Mouse (Mus musculus): ENCODE results near the gene Taf12. TPM values are rescaled to one million over a fixed set of nuclear protein-coding genes. Genes with fewer than 3 reads are reported as not detected.

Gene Taf12
- polyA plus RNA-seq, 1 experiment from 2014 or later = 46.6 TPM

DNA sequence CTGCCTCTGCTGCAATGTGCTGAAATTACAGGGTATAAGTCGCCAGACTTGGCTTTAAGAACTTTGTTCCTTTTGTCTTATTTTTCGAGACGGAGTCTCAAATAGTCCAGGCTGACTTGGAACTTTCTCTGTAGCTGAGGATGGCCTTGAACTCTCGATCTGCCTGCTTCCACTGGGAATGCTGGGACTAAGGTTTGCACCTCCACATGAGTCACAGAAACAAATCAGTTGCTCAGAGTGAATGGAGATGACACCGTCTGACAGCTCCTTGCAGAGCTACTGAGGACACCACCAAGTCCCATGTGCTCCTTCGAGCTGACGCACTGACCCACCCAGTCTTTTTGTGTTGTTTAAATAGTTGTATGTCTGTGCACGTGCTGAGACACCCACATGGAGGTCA lies 21.0 kb upstream of the Taf12 start:
- H3K9me3 ChIP-seq (ENCODE audit: control insufficient read depth, low read length) = no peaks in the 10 kb centered on the region
- 90% methylated on average over 8 of the region's 8 CpGs for WGBS
- no peak overlapping the region for H3K4me3 ChIP-seq (ENCODE audit: low read length)
- no peak for ATAC-seq (ENCODE audit: low FRiP score, low TSS enrichment)
- no peak overlapping the region for H3K4me2 ChIP-seq (replicated peaks; ENCODE audit: low read depth, low read length)
- H3K27ac ChIP-seq (ENCODE audit: low read depth, low read length) = no peak overlapping the region
- no peaks in the 10 kb centered on the region for H3K4me1 ChIP-seq (ENCODE audit: control insufficient read depth, insufficient read depth, low read length)
- H3K27me3 ChIP-seq (ENCODE audit: control insufficient read depth, insufficient read depth, low read length) = no peaks in the 10 kb centered on the region
- H3K9ac ChIP-seq (ENCODE audit: low read depth, low read length) = no peak overlapping the region
- peaks cover 32% of the 10 kb centered on the region for H3K36me3 ChIP-seq (ENCODE audit: control insufficient read depth, insufficient read depth, low read length)

DNA sequence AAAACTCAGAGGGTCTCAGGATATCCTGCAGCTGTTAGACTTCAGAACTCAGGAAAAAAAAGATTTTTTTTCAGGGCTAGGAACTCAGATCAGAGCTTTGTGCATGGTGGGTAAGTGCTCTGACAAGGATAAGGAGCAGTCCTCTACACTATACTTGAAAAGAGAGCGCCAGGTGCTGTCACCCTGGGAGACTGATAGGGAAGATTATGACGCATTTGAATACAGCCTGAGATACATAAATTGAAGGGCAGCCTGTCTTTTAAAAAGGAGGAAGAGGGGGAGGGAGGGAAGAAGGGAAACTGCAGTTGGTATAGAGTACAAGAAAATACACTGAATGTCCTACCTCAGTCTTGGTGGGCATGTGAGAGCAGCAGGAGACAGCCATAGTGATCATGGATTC lies 20.6 kb upstream of the Taf12 start:
- H3K27ac ChIP-seq (ENCODE audit: low read depth, low read length) = 0 out of 2 replicates have a peak overlapping the region, but pooled peaks have one; percentile 7
- H3K36me3 ChIP-seq (ENCODE audit: control insufficient read depth, insufficient read depth, low read length) = peaks cover 28% of the 10 kb centered on the region
- no peak for ATAC-seq (ENCODE audit: low FRiP score, low TSS enrichment)
- 87% methylated on average over 2 of the region's 2 CpGs for WGBS
- H3K27me3 ChIP-seq (ENCODE audit: control insufficient read depth, insufficient read depth, low read length) = no peaks in the 10 kb centered on the region
- no peak overlapping the region for H3K4me3 ChIP-seq (ENCODE audit: low read length)
- H3K4me2 ChIP-seq (replicated peaks; ENCODE audit: low read depth, low read length) = no peak overlapping the region
- H3K4me1 ChIP-seq (ENCODE audit: control insufficient read depth, insufficient read depth, low read length) = no peaks in the 10 kb centered on the region
- no peaks in the 10 kb centered on the region for H3K9me3 ChIP-seq (ENCODE audit: control insufficient read depth, low read length)
- H3K9ac ChIP-seq (ENCODE audit: low read depth, low read length) = no peak overlapping the region

DNA sequence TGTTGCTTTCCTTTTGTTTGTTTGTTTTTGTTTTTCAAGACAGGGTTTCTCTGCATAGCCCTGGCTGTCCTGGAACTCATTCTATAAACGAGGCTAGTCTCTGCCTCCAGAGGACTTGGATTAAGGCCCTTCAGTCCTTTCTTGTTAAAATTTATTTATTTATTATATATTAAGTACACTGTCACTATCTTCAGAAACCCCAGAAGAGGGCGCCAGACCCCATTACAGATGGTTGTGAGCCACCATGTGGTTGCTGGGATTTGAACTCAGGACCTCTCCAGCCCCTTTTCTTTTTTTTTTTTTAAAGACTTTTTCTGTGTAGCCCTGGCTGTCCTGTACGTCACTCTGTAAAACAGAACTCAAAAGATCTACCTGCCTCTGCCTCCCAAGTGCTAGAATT lies 19.2 kb upstream of the Taf12 start:
- Histone ChIP-seq H3K27ac (ENCODE audit: low read depth, low read length) (no peak overlapping the region), H3K36me3 (ENCODE audit: control insufficient read depth, insufficient read depth, low read length) (peaks cover 18% of the 10 kb centered on the region), H3K9ac (ENCODE audit: low read depth, low read length) (no peak overlapping the region), H3K4me2 (replicated peaks; ENCODE audit: low read depth, low read length) (no peak overlapping the region), H3K27me3 (ENCODE audit: control insufficient read depth, insufficient read depth, low read length) (no peaks in the 10 kb centered on the region), H3K9me3 (ENCODE audit: control insufficient read depth, low read length) (no peaks in the 10 kb centered on the region), H3K4me1 (ENCODE audit: control insufficient read depth, insufficient read depth, low read length) (peaks cover 6% of the 10 kb centered on the region), H3K4me3 (ENCODE audit: low read length) (no peak overlapping the region)
- WGBS = 81% methylated on average over 3 of the region's 3 CpGs
- ATAC-seq (ENCODE audit: low FRiP score, low TSS enrichment) = no peak

DNA sequence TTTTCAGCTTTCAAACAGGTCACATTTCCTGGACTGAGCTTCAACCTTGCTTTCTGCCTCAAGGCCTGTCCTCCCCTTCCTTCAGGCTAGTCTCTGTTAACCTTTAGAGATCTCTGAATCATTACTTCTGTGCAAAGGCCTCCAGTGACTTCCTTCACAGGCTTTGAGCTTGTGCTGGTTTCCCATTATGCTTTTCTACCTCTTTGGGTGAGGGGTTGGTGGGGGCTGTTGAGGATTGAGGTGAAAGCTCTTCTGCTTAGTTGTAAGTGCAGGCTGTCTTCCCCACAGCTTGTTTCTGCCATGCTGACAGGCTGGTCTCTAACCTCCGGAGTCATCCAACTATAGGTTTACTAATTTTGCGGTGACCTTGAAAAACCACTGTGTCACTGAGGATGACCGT lies 17.8 kb upstream of the Taf12 start:
- no peak for ATAC-seq (ENCODE audit: low FRiP score, low TSS enrichment)
- WGBS = 95% methylated on average over 3 of the region's 3 CpGs
- Histone ChIP-seq H3K36me3 (ENCODE audit: control insufficient read depth, insufficient read depth, low read length) (peaks cover 4% of the 10 kb centered on the region; the same call in 1 of the 2 replicates), H3K9ac (ENCODE audit: low read depth, low read length) (no peak overlapping the region), H3K4me1 (ENCODE audit: control insufficient read depth, insufficient read depth, low read length) (peaks cover 7% of the 10 kb centered on the region), H3K4me2 (replicated peaks; ENCODE audit: low read depth, low read length) (no peak overlapping the region), H3K27ac (ENCODE audit: low read depth, low read length) (no peak overlapping the region), H3K9me3 (ENCODE audit: control insufficient read depth, low read length) (no peaks in the 10 kb centered on the region), H3K27me3 (ENCODE audit: control insufficient read depth, insufficient read depth, low read length) (no peaks in the 10 kb centered on the region), H3K4me3 (ENCODE audit: low read length) (no peak overlapping the region)

DNA sequence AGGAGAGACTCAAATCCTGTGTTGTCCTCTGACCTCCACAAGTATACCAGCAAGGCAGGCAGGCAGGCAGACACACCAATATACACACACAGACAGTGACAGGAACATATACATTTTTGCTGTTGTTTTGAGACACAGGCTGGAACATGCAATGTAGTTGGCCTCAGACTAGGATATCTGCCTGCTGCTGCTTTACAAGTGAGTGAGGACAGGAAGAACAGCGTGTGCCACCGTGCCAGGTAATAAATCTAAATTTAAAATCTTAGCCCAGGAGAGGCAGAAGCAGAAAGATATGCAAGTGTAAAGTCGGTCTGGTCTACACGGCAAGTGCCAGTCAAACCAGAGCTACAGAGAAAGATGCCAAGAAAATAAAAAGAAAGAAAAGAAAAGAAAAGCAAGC lies 14.9 kb upstream of the Taf12 start:
- Histone ChIP-seq H3K9me3 (ENCODE audit: control insufficient read depth, low read length) (no peaks in the 10 kb centered on the region), H3K27me3 (ENCODE audit: control insufficient read depth, insufficient read depth, low read length) (no peaks in the 10 kb centered on the region), H3K9ac (ENCODE audit: low read depth, low read length) (no peak overlapping the region), H3K36me3 (ENCODE audit: control insufficient read depth, insufficient read depth, low read length) (peaks cover 2% of the 10 kb centered on the region; the same call in 1 of the 2 replicates), H3K4me1 (ENCODE audit: control insufficient read depth, insufficient read depth, low read length) (peaks cover 10% of the 10 kb centered on the region), H3K4me2 (replicated peaks; ENCODE audit: low read depth, low read length) (peak overlapping the region; percentile 88), H3K4me3 (ENCODE audit: low read length) (no peak overlapping the region), H3K27ac (ENCODE audit: low read depth, low read length) (no peak overlapping the region)
- 65% methylated on average over 4 of the region's 4 CpGs for WGBS
- ATAC-seq (ENCODE audit: low FRiP score, low TSS enrichment) = no peak

DNA sequence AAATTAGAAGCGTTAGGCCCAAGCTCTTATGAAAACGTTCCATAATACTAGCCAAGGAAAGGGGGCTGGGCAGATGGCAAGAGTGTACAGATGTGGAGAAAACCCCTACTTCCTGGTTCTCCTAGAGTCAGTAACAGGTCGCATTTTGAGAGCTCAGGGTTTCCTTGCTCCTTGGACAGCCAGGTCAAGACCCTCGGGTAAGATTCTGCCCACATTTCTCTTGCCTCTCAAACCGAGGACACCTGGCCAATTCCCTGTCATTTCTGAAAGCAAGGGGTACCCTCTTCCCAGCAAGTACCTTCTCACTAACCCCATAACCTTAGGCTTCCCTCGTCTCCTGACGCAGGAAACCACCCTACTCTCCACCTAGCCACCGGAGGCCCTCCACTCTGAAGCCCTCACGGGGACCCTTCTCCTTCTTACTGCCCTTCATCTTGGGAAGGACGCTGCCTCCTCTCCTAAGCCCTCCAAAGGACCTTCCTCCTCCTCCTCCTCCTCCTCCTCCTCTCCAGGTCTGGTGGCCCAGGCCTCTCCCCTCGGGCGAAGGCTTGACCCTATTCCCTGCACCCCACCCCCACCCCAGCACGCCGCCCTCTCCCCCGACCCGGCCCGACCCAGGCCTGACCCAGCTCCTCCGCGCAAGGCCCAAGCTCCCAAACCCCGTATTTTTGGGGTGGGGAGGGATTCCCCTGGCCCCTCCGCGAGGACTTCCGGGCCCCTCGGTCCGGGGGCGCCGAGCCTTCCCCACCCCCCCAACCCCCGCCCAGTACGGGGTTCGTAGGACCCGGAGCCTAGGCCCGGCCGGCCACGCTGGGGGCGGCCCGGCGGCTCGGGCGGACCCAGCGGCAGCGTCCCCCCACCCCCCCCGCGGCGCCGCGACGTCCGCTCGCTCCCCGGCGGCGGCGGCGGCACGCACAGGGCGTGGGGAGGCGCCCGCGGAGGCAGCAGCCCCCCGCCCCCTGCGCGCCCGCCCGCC lies 13.5 kb upstream of the Taf12 start:
- 3% methylated on average over 22 of the region's 64 CpGs for WGBS

DNA sequence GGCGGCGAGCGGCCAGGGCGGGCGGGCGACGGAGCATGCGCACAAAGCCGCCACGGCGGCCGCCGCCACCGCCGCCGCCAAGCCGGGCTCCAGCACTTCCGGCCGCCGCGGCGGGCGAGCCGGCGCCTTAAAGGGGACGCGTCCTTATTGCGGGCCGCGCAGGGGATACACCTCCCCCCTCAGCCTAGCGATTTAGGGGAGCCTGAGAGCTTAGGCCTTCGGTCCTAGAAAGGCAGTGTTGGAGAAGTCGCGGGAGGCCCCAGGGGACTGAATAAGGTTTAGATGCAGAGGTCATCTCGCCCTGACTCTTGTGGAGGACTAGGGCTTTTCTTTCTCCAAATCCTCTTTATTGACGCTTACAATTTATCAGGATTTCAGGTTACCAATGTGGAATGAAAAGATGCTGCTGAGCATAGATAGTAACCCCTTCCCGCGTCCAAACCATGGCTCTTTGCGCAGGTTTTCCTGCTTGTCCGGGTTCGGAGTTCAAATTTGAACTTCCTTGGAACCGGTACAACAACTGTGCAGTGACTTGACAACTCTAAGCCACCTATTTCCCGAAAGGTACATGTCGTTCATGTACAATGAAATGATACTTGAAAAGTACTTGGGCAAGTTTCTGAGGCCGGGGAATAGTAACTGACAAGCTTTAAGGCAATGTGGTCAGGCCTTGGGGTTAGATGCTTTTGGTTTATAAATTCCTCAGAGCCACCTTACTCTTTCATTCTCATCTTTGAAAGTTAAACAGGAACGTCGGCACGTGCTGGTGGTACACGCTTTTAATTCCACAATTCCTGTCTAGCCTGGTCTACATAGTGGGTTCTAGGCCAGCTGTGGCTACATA lies 12.4 kb upstream of the Taf12 start, which contains the start of gene Gmeb1:
Gene Gmeb1 (minus strand): TSS at position 89 of the 844 bp plus-strand sequence.
- Histone ChIP-seq H3K9me3 (ENCODE audit: control insufficient read depth, low read length) (no peaks in the 10 kb centered on the region), H3K27me3 (ENCODE audit: control insufficient read depth, insufficient read depth, low read length) (no peaks in the 10 kb centered on the region), H3K36me3 (ENCODE audit: control insufficient read depth, insufficient read depth, low read length) (peaks cover 2% of the 10 kb centered on the region; the same call in 1 of the 2 replicates), H3K27ac (ENCODE audit: low read depth, low read length) (peak within 1 kb of the TSS; percentile 96), H3K4me1 (ENCODE audit: control insufficient read depth, insufficient read depth, low read length) (peaks cover 10% of the 10 kb centered on the region), H3K4me2 (replicated peaks; ENCODE audit: low read depth, low read length) (peak within 1 kb of the TSS; percentile 88), H3K9ac (ENCODE audit: low read depth, low read length) (peak within 1 kb of the TSS; percentile 98), H3K4me3 (ENCODE audit: low read length) (peak within 1 kb of the TSS; percentile 83)
- peak; percentile 85 for ATAC-seq (ENCODE audit: low FRiP score, low TSS enrichment)
- 18% methylated on average over 33 of the region's 49 CpGs for WGBS

More for the DNA sequence above, 13.5 kb upstream of the Taf12 start:
- H3K27ac ChIP-seq (ENCODE audit: low read depth, low read length) = peak overlapping the region; percentile 96
- no peaks in the 10 kb centered on the region for H3K27me3 ChIP-seq (ENCODE audit: control insufficient read depth, insufficient read depth, low read length)
- H3K4me1 ChIP-seq (ENCODE audit: control insufficient read depth, insufficient read depth, low read length) = peaks cover 10% of the 10 kb centered on the region
- peak overlapping the region; percentile 83 for H3K4me3 ChIP-seq (ENCODE audit: low read length)
- H3K36me3 ChIP-seq (ENCODE audit: control insufficient read depth, insufficient read depth, low read length) = peaks cover 2% of the 10 kb centered on the region; the same call in 1 of the 2 replicates
- H3K4me2 ChIP-seq (replicated peaks; ENCODE audit: low read depth, low read length) = peak overlapping the region; percentile 88
- H3K9me3 ChIP-seq (ENCODE audit: control insufficient read depth, low read length) = no peaks in the 10 kb centered on the region
- peak; percentile 87 for ATAC-seq (ENCODE audit: low FRiP score, low TSS enrichment)
- peak overlapping the region; percentile 98 for H3K9ac ChIP-seq (ENCODE audit: low read depth, low read length)

DNA sequence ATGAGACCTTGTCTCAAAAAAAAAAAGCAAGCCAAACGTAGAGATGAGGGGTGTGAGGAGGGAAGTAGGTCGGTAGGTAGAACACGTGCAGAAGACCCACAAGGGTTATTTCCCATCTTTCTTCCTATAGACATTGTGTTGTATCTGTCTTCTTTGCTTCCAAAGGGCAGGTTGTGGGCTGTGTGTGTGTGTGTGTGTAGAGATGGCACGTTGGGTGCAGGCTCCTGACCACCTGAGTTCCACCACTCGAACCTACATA lies 11.9 kb upstream of the Taf12 start:
- Histone ChIP-seq H3K4me1 (ENCODE audit: control insufficient read depth, insufficient read depth, low read length) (peaks cover 10% of the 10 kb centered on the region), H3K27me3 (ENCODE audit: control insufficient read depth, insufficient read depth, low read length) (no peaks in the 10 kb centered on the region), H3K9me3 (ENCODE audit: control insufficient read depth, low read length) (no peaks in the 10 kb centered on the region), H3K27ac (ENCODE audit: low read depth, low read length) (peak overlapping the region; percentile 77; the same call in 1 of the 2 replicates), H3K9ac (ENCODE audit: low read depth, low read length) (no peak overlapping the region), H3K4me2 (replicated peaks; ENCODE audit: low read depth, low read length) (no peak overlapping the region), H3K36me3 (ENCODE audit: control insufficient read depth, insufficient read depth, low read length) (peaks cover 2% of the 10 kb centered on the region; the same call in 1 of the 2 replicates), H3K4me3 (ENCODE audit: low read length) (peak overlapping the region; percentile 83; the same call in 1 of the 2 replicates)
- ATAC-seq (ENCODE audit: low FRiP score, low TSS enrichment) = no peak
- WGBS = 84% methylated on average over 5 of the region's 5 CpGs
